Mouse (Mus musculus): ENCODE data around the gene Whrn.

Gene Whrn

DNA sequence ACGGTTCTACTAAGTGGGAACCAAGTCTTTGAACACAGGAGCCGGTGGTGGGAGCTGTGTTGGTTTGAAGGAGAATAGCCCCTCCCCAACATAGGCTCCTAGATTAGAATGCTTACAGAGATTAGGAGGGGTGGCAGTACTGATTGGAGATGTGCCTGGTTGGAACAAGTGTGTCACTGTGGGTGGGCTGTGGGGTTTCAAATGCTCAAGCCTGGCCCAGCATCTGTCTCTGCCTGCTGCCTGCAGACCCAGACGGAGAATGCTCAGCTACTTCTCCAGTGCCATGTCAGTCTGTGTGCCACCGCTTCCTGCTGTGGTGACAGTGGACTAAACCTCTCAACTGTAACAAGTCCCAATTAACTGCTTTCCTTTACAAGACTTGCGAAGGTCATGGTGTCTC is 45.2 kb downstream of the Whrn start:
- no peak for DNase-seq (ENCODE audit: low spot score in 2 of 2)

DNA sequence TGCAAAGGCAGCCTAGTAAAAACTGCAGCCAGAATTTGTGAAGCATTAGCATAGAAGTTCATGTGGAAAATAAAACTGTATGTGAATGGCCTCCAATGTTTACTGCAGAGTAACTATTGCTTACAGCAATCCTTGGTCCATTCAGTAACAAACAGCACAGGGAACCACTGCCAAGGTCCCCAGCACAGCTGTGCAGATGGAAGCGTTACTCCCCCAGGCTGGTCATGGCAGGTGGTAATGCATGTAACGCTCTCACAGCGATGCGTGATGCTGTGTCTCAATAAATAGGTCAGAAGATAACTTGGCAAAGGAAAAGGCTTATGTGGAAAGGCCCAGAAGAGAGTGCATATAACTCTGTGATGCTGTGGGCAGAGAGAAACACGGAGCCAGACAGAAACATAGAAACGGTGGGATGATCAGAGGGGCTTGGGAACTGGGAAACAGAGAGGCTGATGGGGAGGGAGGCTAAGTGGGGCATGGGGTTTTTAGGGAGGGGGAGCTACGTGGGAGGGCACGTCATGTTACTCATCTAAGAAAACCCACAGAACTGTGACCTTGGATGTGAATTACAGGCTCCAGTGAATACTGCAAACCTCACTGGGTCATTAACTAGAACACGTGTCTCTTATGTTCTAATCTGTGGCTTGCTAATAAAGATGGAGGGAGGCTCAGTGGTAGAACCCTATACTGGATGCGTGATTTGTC is 51.3 kb downstream of the Whrn start:
- no peak for DNase-seq (ENCODE audit: low spot score in 2 of 2)

DNA sequence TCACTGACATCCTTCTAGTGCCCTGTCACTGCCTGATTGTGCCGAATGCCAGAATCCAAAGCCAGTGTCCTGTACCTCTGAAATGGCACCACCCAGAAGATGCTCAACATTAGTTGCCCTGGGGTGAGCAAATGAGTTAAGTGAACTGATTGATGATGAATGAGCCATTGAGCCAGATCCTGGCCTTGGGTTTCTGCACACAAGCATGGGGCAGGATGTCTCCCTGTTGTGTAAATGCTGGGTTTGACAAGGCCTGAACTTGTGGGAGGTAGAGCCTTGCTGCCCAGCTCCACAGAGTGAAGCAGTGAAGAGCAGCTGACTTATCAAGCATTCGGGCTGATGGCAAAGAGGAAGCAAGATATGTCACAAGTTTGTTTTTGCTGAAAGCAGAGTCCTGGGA is 52.7 kb downstream of the Whrn start:
- DNase-seq (ENCODE audit: low spot score in 2 of 2) = no peak

DNA sequence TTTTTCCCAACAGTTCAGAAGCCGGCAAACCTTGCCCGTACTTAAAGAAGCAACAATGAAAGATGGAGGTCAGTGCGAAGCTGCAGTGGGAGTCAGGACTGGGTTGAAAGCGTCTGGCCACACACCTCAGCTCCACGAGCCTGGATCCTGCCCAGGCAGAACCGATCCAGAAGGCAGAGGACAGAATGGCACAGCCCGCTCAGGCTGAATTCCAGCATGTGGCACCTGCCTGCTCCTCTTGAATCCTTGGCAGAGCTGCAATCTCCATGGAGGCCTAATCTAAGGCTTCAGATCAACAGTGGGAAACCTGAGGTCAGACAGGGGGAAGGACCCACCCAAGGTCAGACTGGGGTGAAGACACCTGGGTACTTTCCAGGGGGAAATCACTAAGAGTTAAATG is 54.2 kb downstream of the Whrn start:
- no peak for DNase-seq (ENCODE audit: low spot score in 2 of 2)

DNA sequence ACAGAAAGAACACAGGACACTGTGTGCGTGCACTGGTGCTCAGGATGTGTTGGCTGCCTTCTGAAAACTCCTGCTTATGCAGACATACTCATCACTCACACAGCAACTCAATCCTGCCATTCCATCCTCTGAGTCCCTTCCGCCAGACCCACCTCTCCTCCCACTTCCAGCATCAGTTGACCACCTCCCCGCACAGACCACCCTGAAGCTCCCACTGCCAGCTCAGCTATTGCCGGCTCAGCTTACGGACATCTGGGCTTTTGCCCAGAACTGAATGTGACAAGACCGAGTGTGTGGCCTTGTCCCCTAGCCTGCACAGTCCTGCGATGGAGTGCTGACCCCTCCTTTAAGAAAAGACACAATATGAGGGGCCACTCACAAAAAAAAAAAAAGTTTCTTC is 55.5 kb downstream of the Whrn start:
- DNase-seq (ENCODE audit: low spot score in 2 of 2) = no peak

DNA sequence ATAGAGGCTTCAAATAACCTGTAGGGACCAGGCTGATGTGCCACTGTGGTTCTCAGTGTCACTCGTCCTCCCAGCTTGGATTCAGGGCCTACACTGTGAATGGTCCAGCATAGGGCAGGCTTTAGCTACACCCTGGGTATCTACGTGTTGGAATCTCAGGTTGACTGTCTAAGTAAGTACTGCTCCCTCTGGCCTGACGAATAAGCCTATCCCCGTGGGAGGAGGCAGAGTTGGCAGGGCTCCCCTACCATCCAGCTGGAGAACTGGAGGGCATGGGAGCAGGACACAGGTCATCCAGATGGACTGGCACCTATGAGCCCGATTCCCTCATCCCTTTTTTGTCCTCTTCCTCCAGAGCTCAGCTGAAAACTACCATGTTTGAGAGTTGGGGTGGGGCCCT is 57.8 kb downstream of the Whrn start:
- no peak for DNase-seq (ENCODE audit: low spot score in 2 of 2)

DNA sequence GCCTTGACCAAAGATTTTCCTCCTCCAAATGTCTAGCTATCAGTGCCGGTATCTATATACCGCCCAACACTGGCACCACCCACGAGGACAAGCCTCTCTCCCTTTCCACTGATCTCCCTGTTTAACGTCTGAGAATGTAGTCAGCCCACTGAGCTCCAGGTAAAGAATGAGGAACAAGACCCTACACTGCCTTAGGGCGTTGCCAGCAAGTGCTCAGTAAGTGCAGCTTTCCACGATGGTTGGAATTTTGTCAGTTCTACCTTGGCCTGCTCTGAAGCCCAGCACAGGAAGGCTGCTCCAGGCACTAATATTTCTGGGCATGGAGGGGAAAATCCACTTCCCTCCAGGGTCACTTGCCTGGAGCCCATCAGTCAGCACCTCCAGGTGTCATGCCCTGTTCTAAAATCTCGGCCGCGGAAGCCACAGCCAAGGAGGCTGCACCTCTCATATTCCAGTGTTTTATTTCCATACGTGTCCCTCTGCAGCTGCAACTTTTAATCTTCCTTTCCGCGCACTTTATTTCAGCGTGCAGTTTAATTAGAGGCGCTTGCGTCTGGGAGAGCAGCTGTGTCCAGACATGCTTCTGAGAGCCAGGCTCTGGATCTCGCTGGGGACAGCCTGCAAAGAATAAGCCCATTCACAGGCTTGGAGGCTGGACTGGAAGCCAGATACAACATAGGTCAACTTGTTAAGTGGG is 58.5 kb downstream of the Whrn start:
- DNase-seq (ENCODE audit: low spot score in 2 of 2) = no peak

DNA sequence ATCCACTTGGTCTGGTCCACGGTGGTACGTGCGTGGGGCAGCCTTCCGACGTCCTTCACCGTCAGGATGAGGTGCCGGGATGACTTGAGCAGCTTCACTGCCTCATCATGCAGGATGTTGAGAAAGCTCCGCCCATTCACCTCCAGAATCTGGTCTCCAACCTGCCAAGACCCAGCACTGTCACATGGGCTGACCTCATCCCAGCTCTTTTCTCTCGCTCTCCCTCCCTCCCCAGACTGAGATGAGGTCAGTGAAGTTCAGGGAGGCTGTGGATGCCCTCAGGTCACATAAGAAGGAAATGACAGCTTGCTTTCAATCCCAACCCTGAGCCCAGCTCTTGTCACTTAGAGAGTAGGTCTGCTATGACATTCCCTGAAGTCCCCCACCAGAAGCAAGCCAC is 60.4 kb downstream of the Whrn start:
- DNase-seq (ENCODE audit: low spot score in 2 of 2) = no peak

DNA sequence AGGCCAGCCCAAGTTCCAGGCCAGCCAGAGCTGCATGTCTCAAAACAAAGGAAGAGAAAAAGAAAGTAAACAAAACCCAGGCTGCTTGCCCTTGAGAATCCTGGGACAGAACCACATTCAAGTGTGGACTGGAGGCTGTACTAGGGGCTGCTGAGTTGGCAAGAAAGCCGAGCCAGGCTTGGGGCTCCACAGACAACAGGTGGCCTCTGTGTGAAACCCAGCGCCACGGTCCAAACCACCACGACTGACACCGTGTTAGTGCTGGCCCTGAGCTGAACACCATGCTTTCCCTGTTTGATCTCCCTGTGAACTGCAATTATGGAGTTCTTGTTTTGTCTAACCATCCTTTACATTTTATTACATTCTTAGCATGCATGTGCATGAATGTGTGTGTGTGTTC is 64.7 kb downstream of the Whrn start:
- DNase-seq (ENCODE audit: low spot score in 2 of 2) = no peak

DNA sequence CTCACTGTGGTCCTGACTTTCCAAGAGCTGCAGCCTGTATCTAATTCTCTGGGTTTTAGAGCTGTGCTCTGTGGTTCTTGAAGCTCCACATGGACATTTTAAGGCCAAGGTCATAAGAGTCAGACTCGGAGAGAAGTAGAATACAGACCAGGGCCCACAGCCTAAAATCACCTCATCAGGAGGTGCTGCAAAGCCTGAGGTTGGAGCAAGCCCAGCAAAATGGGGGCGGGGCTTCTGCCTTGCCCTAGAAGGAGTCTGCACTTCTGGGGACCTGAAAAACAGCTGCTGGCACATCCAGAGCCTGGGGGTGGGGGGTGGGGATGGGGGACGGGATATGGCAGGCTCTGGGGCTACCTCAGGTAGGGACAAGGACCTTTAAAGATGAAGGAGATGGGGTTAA is 65.4 kb downstream of the Whrn start:
- no peak for DNase-seq (ENCODE audit: low spot score in 2 of 2)

DNA sequence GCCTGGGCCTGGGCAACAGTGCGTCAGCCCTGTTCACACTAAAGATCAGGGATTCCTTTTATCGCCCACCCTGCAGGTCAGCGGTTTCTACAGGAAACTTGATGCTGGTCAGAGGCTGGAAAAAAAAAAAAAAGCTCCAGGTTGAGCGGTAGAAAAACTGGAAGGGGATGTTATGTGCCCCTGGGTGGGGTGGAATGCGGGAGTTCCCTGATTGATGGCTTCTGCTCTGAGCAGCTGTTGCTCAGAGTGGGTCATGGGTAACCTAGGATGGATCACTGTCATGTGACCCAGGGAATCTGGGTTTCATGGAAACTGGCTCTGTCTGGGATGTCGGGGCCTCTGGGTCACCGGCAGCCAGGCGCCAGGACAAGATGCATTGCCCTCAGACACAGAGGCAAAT is 69.5 kb downstream of the Whrn start:
- DNase-seq (ENCODE audit: low spot score in 2 of 2) = no peak

DNA sequence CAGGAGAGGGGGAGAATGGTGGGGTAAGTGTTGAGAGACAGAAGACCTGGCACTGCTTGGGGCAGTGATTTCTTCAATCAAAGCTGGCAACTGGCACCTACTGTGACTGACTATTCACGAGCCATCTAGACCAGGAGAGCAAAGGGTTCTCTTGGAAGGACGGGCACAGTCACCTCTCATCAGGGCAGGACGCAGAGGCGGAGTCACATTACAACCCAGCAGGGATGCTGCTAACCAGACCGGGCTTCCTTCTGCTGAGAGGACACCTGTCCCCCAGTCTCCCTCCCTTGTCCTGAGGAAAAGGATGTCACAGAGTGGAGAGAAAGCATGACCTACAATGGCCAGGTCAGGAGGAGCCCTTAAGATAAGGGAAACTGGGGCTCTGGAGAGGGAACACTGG is 72.0 kb downstream of the Whrn start:
- no peak for DNase-seq (ENCODE audit: low spot score in 2 of 2)

DNA sequence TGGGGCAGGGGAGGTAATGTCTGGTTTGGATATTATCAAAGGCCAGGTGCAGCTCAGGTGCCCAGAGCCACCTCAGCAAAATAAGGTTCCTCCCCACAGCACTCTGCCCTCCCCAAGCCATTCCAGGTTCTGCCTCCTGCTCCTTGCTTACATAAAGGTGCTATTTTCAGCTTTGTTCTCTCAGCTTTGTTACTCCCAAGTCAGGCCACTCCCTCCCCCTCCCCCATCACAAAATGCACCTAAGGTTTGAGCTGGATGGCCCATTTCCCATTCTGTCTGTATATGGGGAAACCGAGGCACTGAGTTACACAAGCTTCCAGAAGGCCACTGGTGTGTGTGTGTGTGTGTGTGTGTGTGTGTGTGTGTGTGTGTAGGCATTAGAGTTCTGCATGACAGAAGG is 72.6 kb downstream of the Whrn start:
- DNase-seq (ENCODE audit: low spot score in 2 of 2) = no peak

DNA sequence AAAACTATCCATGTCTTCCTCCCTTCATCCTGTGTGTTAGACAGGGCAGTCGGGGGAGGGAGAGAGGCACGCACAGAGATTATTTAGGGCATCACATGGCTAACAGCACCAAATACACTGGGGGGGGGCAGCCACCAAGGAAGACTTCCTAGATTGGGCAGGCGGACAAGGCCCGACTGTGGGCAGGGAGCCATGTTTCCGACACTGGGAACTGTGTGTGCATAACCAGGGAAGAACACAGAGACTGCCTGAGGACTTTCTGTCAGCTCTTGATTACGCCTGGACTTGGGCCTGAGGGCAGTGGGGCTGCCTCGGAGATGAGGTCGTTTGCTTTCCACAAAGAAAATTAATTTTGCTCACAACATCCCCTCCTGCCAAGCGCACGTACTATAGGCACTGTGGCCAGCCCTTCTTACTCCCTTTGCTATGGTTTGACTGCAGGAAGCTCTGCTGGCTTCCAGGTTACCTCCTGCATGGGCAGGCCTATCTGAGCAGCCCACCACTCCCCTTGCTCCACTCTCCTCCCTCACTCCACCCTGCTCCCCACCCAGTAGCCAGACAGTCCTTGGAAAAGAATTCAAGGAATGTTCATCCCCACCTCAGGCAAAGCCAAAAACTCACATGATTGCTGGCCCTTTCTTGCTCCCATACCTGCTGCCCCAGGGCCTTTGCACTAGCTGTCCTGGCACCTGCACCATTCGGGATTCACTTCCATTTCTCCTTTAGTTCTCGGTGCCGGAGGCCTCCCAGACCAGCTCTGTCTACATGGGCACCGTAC is 75.5 kb downstream of the Whrn start:
- DNase-seq (ENCODE audit: low spot score in 2 of 2) = no peak

DNA sequence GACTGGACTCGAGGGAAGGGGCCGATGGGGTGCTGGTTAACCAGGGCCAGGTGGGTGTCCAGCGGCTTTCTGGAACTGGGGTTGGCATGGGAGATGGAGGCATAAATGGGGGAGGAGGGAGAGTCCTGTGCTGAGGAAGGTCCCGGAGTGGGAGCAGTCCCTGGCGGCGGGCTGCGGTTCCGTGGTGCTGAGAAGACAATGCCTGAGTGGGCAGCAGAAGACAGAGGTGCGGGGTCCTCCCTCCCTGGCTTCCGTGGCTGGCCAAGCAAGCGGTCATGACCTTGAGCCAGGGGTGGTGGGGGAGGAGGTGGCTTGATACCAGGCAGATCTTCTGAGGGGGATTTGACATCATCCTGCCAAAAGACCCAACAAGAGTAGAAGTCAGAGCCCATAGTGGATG is 77.5 kb downstream of the Whrn start:
- DNase-seq (ENCODE audit: low spot score in 2 of 2) = no peak

DNA sequence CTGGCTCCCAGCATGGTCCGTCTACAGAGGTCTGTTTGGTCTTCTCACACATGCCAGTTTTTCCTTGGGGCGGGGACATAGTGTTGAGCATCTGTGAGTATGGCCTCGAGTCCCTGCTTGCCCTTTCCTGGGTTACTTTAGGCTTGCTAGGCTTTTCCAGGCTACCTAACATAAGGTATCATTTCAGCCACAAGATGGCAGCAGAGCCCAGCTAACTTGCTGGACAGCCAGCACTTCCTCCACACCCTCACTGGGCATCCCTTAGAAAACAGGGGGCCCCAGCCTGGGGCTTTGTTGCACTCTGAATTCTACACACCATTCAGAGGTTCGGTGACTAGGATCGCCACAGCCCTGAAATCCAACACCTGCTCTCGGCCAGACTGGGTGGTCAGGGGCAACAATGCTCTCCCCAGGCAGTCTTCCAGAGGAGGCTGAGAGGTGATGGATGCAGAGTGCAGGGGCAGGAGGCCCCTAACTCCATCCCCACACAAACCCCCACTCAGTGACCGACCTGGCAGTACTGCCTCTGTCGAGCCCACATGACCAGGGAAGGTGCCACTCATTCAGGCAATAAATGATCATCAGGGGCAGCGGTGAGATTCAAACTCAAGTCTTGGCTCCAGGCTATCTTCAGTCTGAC is 78.4 kb downstream of the Whrn start:
- DNase-seq (ENCODE audit: low spot score in 2 of 2) = peak; percentile 61 to 66

DNA sequence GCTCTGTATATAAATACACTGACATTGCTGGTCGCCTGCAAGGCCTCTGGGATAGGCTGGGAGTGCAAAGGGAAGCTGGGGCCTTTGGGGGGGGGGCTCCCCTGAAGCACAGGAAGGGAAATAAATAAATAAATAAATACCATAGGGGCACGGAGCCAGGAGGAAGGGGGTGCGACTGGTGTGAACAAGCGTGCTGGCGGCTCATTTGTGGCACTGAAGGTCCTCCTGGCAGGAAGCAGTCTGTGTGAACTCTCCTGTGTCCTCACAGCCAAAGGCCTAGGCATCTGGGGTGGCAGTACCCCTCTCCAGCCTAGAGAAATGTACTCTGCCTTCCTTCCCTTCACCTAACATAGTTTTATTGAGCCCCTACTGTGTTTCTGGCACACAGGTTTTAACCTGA is 80.8 kb downstream of the Whrn start:
- DNase-seq (ENCODE audit: low spot score in 2 of 2) = no peak

DNA sequence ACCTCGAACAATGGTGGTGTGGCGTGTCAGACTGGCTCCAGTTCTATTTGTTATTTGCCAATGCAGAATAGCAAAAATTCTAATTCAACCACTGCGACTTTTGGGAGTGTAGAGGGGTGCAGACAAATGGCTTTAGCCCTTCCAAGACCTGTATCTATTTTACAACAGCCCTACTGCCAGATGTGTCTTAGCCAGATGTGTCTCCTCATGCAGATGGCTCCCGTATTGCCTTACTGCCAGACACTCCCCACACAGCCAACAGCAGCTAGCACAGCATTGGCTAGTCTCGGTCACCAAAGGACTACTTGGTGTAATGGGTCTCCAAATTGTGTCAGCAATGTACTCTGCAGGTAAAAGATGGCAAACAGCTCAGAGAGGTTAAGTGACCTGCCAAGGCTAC is 84.6 kb downstream of the Whrn start:
- DNase-seq (ENCODE audit: low spot score in 2 of 2) = no peak

DNA sequence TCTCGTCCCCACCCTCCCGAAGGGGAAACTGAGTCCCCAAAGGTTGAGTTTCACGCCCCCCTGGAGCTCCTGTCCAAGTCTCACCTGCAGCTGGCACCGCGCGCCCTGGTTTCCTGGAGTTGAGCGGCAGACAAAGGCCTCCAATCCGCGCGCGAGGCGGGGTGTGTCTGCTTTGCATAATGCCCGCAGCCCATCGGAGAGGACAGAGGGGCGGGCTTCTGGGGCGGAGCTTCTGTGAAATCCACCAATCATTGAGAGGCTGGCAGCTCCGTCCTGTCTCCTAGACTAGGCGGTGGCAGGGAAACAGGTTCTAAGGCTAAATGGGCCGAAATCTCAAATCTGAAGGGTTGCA is 85.2 kb downstream of the Whrn start:
- peak; percentile 85 to 88 for DNase-seq (ENCODE audit: low spot score in 2 of 2)

DNA sequence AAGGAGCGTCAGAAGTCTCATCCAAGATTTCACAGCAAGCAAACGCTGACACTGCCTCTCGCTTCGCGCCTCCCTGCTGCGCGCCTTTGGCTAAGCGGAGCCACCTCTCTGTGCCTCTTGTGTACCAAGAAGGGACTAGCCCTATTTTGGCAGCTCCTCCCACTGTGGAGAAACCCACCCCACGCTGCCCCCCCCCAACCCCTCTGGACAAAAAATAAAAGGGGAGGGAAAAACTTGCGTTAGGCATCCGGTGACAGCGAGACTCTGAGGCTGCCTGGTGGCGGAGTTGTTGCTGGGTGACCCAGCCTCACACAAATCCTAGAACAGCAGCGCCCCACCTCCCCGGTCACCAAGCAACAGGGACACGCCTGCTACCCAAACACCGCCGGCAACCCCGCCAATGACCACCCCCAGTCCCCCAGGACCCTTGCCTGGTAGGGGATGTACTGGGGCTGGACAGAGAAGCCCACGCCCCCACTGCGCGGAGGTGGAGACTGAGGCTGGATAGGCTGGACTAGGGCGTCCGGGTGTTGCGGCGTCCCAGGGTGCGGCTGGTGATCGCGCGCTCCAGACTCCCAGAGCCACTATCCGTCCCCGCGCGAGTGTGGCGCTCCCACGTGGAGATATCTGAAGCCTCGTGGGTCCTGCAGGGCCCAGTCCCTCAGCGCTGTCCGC is 85.7 kb downstream of the Whrn start:
- DNase-seq (ENCODE audit: low spot score in 2 of 2) = peak in 1 of 2 experiments; percentile 30

DNA sequence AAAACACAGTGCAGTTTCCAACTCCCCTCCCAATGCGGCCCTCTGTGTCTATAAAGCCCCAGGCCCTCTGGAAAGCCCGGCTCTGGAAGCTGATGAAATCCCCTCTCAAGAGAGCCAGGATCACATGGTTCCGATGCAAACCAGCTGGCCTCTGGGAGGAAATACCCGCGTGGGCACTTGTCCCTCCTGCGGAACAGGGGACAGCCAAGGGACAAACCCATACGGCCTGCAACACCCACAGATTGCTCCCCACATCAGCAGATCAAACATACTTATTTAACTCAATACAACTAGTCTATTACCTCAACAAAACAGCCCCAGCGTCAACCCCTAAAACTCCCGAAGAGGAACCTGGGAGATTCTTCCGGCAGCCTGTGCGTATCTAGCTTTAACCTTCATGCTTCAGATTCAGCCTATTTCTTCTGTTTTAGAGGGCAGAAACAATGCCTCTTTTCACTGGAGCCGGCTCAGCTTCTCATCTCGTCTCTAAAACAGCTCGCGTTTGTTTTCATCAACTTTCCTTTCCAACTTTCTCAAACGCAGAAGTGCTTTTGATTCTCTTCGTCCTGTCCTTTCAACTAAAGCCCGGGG is 86.4 kb downstream of the Whrn start:
- no peak for DNase-seq (ENCODE audit: low spot score in 2 of 2)

DNA sequence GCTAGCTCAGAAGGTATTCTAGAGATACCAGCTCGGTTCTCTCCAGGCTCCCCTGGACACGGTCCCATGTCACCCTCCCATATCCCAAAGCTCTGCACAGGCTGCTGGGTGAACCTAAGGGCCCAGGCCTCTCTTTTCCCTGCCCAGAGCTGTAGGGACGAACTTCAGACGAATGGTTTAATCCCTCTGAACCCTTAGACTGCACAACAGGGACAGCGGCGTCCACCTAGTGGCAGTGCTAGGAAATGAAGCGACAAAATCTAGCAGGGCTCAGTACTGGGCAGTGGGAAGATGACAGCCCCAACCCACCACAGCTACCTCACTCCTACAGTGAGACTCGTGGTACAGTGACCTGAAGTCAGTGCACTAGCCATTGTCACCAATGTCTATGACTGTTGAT is 87.1 kb downstream of the Whrn start:
- DNase-seq (ENCODE audit: low spot score in 2 of 2) = peak in 1 of 2 experiments; percentile 34
